Mouse (Mus musculus) MN1 (cell line): Measurements from ENCODE around the gene Nudt14.

Experiments used
- DNase-seq: peaks from one replicate; pipeline ENCODE4 v3.0.0-alpha.2; 2016; ENCODE audit warnings: low spot score

The Nudt14 gene

DNA sequence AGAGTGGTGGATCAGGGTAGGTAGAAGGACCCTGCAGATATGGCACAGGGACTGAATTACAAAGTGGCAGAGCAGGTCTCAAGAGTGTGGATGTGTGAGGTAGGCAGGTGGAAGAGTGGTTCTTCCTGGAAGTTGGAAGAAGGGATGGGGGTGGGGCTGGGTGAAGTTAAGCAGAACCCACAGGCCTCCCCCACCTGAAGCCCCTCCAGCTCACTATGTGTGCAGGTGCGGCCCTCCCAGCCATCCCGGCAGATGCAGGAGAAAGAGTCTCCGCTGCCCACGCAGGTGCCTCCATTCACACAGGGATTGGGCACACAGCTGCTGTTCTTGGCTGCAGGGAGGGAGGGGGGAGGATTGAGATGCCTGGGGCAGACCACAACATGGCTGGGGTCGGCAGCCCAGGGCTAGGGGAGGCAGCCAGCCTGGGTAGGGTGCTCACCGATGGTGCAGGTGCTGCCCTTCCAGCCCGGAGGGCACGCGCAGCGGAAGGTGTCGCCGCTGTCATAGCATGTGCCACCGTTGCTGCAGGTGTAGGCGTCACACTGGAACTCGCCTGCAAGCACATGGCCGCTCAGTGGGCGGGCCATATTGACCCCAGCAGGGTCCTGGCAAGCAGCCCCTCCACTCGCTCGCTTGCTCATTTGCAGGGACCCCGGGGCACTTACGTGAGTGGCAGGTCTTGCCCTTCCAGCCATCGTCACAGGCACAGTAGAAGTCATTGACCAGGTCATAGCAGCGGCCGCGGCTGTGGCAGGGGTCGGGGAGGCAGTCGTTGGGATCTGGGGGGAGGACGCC is 28.8 kb downstream of the Nudt14 start:
- no peak for DNase-seq

DNA sequence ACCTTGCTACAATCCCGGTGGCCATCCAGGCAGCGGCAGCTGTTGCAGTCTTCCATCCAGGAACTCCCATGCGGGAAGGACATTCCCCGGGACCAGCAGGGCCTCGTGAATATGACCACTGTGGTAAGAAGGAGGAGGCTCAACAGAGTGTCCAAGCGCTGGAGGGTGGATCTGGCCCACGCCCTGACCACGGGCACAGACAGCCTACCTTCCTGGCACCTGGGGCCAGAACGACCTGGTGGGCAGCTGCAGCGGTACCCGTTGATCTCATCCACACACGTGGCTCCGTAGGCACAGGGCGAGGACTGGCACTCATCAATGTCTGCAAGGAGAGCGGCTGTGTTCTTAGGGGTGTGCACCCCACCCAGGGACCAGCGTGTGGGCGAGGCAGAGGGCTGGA is 30.2 kb downstream of the Nudt14 start:
- no peak for DNase-seq

DNA sequence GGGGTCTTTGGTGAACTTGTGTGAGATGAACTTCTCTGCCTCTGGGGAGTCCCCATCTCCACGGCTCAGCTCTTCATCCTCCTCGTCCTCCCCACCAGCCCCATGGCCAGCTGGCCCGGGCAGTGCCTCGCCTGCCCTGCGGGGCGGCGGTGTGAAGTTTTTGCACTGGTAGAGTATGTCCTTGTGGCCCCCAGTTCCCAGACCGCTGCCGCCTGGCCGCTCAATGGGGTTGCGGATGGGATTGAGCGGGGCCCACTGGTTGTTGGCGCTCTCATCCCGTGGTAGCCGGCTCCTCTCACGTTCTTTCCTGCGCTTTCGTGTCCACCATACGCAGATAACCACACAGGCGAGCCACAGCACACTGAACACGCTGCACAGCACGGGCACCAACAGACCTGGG is 32.9 kb downstream of the Nudt14 start:
- no peak for DNase-seq

DNA sequence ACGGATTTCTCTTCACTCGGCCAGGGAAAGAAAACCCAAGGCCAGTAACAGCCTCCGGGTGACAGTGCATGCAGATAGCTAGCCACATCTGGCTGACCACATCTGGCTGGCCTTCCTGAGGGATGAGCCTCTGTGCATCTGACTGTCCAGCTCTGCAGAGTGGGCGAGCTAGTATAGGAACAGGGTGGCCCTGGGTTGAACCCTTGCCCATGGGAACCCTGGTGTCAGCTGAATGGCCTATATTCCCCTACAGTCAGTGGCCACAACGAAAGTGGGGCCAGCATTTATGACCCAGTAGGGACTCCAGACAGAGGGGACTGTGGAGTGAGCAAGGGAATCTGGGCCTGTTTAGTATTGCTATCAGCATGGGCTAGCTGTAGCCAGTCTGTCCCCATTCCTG is 36.9 kb downstream of the Nudt14 start:
- DNase-seq = no peak

DNA sequence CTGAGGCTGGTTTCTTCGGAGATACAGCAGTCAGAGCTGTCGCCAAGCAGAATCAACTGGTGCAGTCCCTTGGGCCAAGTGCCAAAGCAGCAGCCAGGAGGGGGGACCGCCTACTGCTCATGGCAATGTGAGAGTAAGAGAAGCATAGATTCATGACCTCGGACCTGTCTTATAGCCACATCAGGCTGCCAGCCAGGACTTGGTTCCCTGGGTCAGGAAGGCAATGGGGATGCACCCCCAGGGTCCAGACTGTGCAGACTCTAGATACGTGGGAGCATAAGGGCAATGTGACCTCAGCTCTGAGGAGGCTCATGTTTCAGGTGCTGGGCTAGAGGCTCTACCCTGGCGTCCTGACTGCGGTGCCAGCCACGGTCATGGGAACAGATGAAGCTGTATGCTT is 38.0 kb downstream of the Nudt14 start:
- DNase-seq = peak; percentile 28

DNA sequence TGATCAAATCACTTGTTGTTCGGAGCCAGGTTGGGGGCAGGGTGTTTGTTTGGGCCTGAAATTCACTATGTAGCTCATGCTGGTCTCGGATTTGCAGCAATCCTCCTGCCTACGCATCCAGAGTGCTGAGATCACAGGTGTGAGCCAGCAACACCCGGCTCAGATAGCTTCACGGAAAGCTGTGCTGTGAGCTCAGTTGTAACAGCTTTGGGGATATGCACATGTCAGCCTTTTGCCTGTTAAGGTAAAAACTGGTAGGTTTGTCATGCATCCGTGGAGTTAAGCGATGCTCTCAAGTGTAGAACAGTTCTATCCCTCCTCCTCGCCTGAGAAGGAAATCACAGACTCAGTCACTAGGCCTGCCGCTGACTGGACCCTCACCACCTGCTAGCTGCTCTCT is 41.3 kb downstream of the Nudt14 start:
- no peak for DNase-seq

DNA sequence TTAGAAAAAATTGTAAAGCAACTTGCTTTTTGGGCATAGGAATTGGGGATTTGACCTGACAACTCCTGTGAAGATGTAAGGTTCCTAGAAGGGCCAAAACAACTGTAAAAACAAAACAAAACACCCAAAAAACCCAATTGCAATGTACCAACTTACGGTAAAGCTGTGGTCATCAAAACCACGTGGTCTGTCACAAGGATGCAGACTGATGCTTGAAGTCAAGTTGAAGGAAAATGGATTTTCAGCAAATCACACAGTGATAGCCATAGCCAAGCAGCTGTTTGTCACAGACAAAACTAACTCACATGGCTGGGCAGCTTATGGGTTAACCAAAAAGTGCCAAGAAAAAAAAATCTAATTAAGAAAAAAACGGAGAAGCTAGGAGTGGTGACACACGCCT is 43.0 kb downstream of the Nudt14 start:
- peak; percentile 22 for DNase-seq

DNA sequence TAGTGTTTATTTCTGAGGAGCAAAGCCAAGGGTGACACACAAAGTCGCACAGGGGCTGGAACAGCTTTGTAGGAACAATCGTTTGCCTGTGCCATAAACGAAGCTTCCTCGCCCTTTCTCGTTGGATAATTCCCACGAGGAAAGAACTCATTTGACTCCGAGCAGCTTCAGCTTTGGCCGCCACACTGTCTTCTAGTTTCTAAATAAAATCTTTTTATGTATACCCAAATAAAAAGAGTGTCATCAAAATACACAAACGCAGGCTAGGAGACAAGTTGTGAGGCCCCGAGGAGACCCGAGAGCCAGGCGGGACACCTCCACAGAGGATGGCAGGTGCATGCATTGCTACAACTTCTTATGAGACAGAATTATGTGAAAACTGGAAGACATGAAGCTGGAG is 43.6 kb downstream of the Nudt14 start:
- DNase-seq = peak; percentile 10

DNA sequence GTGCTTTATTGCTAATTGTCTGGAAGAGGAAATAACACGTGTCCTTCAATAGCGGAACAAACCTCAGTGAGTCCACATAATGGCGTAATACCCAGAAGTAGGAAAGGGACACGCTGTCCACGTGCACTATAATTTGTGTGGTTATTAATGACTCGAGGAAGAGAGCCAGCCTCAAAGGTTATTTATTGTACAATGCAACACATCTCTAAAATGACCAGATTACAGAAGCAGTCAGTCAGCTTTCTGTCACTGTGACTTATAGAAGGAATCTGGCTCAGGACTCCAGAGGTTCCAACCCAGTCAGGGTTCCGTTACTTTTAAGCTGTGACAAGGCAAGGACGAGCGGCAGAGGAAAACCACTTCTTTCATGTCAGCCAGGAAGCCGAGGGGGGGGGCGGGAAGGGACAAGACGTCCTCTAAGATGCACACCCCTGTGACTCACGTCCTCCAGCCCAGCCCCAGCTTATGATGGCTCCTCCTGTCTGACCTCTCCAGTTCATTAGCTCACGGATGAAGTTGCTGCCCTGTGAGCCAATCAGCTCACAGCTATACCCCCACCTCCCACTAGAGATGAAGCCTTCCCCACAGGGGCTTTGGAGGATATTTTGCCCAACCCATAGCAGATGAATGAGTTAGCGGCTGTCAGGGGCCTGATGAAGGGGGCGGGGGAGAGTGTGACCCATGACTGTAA is 44.3 kb downstream of the Nudt14 start:
- peak; percentile 56 for DNase-seq

DNA sequence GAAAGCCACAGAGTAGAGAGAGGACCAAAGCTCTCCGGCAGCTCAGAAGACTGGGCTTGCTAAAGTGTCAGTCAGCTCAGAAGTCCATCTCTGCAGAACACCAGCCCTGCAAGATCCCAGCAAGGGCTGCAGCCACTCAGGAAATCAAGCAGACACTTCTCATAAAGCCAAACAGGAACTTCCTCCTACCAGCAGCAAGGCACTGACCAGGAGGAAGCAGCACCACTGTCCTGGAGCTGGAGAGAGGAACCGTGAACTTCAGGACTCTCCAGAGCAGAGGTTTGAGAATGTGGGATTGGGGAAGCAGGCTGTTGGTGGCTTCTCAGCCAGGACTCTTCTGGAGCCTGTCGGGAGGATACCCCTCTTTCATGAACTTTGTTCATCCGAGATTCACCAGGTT is 47.0 kb downstream of the Nudt14 start:
- no peak for DNase-seq

DNA sequence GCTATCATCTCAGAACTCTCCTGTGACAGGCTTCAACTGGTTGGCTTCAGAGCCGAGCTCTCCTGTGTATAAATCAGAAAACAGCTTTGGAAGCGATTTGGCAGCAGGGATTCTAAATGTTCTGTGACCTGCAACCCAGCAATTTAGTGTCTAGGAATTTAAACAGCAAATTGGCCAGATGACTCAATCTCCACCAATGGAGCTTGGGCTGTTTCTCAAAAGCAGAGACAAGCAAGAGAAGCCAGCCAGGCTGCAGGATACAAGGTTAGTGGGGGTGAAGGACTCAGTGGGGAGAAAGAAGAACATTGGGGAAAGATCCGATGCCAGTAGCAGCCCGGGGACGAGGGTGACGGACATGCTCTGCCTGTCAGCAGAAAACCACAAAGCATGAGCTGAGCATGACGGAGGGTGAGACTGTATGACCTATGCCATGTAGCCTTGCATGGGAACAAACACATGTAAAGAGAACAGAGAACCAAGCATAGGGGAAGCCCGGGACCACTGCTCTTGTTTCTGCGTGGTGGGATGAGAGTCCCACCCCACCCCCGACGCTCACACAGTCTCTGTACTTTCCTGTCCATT is 47.5 kb downstream of the Nudt14 start:
- no peak for DNase-seq

DNA sequence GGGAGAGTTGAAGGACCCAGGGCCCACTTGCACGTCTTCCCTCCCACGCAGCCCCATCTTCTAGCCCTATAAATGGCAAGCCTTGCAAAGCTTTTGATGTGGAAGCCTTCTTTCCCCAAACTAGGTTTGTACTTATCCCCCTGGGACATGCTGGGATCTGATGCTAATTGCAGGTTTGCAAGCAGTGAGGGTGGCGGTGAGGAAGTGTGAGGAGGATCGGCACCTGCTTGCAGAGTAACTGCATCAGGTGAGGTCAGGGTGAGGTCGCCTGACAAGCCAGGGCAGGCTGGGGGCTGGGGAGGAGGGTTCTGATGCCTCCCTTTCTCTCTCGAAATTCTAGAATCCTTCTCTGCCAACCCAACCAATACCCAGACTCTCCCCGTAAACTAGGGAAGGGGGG is 56.5 kb downstream of the Nudt14 start:
- no peak for DNase-seq
